Mouse (Mus musculus): ENCODE data around the gene Tubb2a. TPM values are rescaled to one million over a fixed set of nuclear protein-coding genes. Genes with fewer than 3 reads are reported as not detected.
"Not testable (repeated sequence)": the region's sequence is repeated elsewhere in the genome, so short reads cannot be mapped to it uniquely, and the experiment has no call there.

Tubb2a gene
- polyA plus RNA-seq, 1 experiment from 2014 or later = 162 TPM

- ATAC-seq = no peak
- no peaks in the 10 kb centered on the region for H3K27me3 ChIP-seq (replicated peaks; ENCODE audit: control insufficient read depth, insufficient read depth, low read length)
- peaks cover 4% of the 10 kb centered on the region; the same call in 1 of the 2 replicates for H3K4me1 ChIP-seq (ENCODE audit: control insufficient read depth, insufficient read depth, low read length)
- no peak overlapping the region for H3K4me3 ChIP-seq (ENCODE audit: low read length)
- no peaks in the 10 kb centered on the region for H3K36me3 ChIP-seq (ENCODE audit: control insufficient read depth, insufficient read depth, low read length)
- no peaks in the 10 kb centered on the region for H3K9me3 ChIP-seq (ENCODE audit: control insufficient read depth, low read length)
- no peak overlapping the region for H3K9ac ChIP-seq (ENCODE audit: low read depth, low read length)
- 63% methylated on average over 3 of the region's 3 CpGs for WGBS
- H3K27ac ChIP-seq (ENCODE audit: low read length) = no peak overlapping the region
- no peak overlapping the region for H3K4me2 ChIP-seq (ENCODE audit: low read depth, low read length)
Observed at GRCm38 (mm10) chr13:34079801-34080200, 2.0 kb upstream of the Tubb2a start.

- 41% methylated on average over 16 of the region's 16 CpGs for WGBS
- Histone ChIP-seq H3K27me3 (replicated peaks; ENCODE audit: control insufficient read depth, insufficient read depth, low read length) (no peaks in the 10 kb centered on the region), H3K9ac (ENCODE audit: low read depth, low read length) (0 out of 2 replicates have a peak overlapping the region, but pooled peaks have one; percentile 78), H3K4me1 (ENCODE audit: control insufficient read depth, insufficient read depth, low read length) (peaks cover 4% of the 10 kb centered on the region; the same call in 1 of the 2 replicates), H3K36me3 (ENCODE audit: control insufficient read depth, insufficient read depth, low read length) (no peaks in the 10 kb centered on the region), H3K4me2 (ENCODE audit: low read depth, low read length) (peak overlapping the region; percentile 85; the same call in 1 of the 2 replicates), H3K9me3 (ENCODE audit: control insufficient read depth, low read length) (no peaks in the 10 kb centered on the region), H3K4me3 (ENCODE audit: low read length) (no peak overlapping the region), H3K27ac (ENCODE audit: low read length) (no peak overlapping the region)
- ATAC-seq = 0 out of 2 replicates have a peak, but pooled peaks have one; percentile 4
Observed at GRCm38 (mm10) chr13:34078500-34079280, 883 bp upstream of the Tubb2a start.

DNA sequence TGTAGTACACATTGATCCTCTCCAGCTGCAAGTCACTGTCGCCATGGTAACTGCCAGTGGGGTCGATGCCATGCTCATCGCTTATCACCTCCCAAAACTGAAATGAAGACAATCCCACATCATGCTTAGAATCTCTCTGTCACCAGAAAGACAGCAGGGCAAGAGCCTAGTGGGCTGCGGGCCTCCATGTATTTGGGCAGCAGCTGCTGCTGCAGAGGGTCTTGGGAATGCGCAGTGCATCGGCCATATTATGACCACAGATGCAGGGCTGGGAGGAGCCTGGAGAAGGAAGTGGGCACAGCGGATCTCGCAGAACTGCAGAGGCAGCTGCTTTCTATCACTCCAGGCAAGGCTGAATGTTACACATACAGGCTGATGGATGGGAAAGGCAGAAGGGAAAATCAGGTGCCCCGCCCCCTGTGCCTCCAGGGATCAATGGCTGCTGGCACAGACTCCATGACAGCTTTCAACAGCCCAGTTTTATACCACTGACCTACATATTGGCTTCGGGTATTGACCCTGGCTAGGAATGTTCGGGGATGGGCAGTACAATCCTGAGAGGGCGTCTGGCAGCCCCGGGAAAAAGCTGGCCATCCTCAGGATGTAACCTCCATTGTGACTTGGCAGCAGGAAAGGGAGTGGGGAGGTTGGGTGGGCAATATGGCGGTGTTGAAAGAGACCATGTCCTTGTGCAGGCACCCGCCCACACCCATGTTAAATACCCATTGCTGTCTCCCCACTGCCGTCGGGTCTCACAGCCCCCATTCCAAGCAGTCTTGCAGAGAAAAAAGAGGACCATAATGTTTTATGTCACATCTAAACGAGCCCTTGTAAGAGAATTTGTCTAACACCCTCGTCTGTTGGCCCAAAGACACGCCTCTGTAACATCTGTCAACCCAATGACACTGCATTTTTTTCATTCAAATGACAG is 981 bp downstream of the Tubb2a start:
- ATAC-seq = peak; percentile 47
- Histone ChIP-seq H3K9ac (ENCODE audit: low read depth, low read length) (peak overlapping the region; percentile 78), H3K36me3 (ENCODE audit: control insufficient read depth, insufficient read depth, low read length) (no peaks in the 10 kb centered on the region), H3K4me1 (ENCODE audit: control insufficient read depth, insufficient read depth, low read length) (peaks cover 4% of the 10 kb centered on the region; the same call in 1 of the 2 replicates), H3K27me3 (replicated peaks; ENCODE audit: control insufficient read depth, insufficient read depth, low read length) (no peaks in the 10 kb centered on the region), H3K27ac (ENCODE audit: low read length) (peak overlapping the region; percentile 52), H3K4me3 (ENCODE audit: low read length) (peak overlapping the region; percentile 75), H3K4me2 (ENCODE audit: low read depth, low read length) (peak overlapping the region; percentile 85), H3K9me3 (ENCODE audit: control insufficient read depth, low read length) (no peaks in the 10 kb centered on the region)
- WGBS = 30% methylated on average over 20 of the region's 20 CpGs

DNA sequence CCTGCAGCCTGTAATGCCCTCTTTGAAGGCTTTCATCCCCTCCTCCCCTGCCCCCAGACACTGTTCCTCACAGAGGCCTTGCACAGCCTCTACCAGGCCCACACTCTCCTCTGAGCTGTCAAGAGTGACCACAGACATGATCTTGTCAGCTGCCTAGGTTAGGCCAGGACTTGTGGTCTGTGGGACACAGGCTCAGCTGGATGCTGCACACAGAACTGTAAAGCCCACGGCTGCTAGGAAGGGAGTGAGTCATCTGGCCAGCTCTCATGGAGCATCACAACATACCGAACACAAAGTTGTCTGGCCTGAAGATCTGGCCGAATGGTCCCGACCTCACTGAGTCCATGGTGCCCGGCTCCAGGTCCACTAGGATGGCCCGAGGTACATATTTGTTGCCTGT is 1.9 kb downstream of the Tubb2a start:
- not testable (repeated sequence) for H3K27ac ChIP-seq (ENCODE audit: low read length); ATAC-seq; H3K9ac ChIP-seq (ENCODE audit: low read depth, low read length); H3K36me3 ChIP-seq (ENCODE audit: control insufficient read depth, insufficient read depth, low read length); H3K4me3 ChIP-seq (ENCODE audit: low read length); H3K9me3 ChIP-seq (ENCODE audit: control insufficient read depth, low read length); H3K4me1 ChIP-seq (ENCODE audit: control insufficient read depth, insufficient read depth, low read length); H3K27me3 ChIP-seq (replicated peaks; ENCODE audit: control insufficient read depth, insufficient read depth, low read length)
- H3K4me2 ChIP-seq (ENCODE audit: low read depth, low read length) = 0 out of 2 replicates have a peak overlapping the region, but pooled peaks have one; percentile 85
- WGBS = 82% methylated on average over 6 of the region's 6 CpGs

- H3K27me3 ChIP-seq (replicated peaks; ENCODE audit: control insufficient read depth, insufficient read depth, low read length); ATAC-seq; H3K4me3 ChIP-seq (ENCODE audit: low read length); H3K9ac ChIP-seq (ENCODE audit: low read depth, low read length); H3K9me3 ChIP-seq (ENCODE audit: control insufficient read depth, low read length); H3K36me3 ChIP-seq (ENCODE audit: control insufficient read depth, insufficient read depth, low read length); H3K4me2 ChIP-seq (ENCODE audit: low read depth, low read length); H3K27ac ChIP-seq (ENCODE audit: low read length); H3K4me1 ChIP-seq (ENCODE audit: control insufficient read depth, insufficient read depth, low read length): not testable (repeated sequence)
- WGBS = 95% methylated on average over 9 of the region's 17 CpGs
Observed at GRCm38 (mm10) chr13:34074441-34074840, 3.4 kb downstream of the Tubb2a start.

- Histone ChIP-seq H3K4me2 (ENCODE audit: low read depth, low read length) (no peak overlapping the region), H3K9ac (ENCODE audit: low read depth, low read length) (no peak overlapping the region), H3K4me1 (ENCODE audit: control insufficient read depth, insufficient read depth, low read length) (peaks cover 4% of the 10 kb centered on the region; the same call in 1 of the 2 replicates), H3K36me3 (ENCODE audit: control insufficient read depth, insufficient read depth, low read length) (no peaks in the 10 kb centered on the region), H3K4me3 (ENCODE audit: low read length) (no peak overlapping the region), H3K27me3 (replicated peaks; ENCODE audit: control insufficient read depth, insufficient read depth, low read length) (no peaks in the 10 kb centered on the region), H3K9me3 (ENCODE audit: control insufficient read depth, low read length) (no peaks in the 10 kb centered on the region), H3K27ac (ENCODE audit: low read length) (no peak overlapping the region)
- ATAC-seq = no peak
- WGBS = 78% methylated on average over 3 of the region's 3 CpGs
Observed at GRCm38 (mm10) chr13:34072847-34073246, 5.0 kb downstream of the Tubb2a start.

GRCm38 (mm10) chr13:34071836-34072235 is 6.0 kb downstream of the Tubb2a start:
- WGBS = 90% methylated on average over 6 of the region's 6 CpGs
- peaks cover 4% of the 10 kb centered on the region; the same call in 1 of the 2 replicates for H3K4me1 ChIP-seq (ENCODE audit: control insufficient read depth, insufficient read depth, low read length)
- ATAC-seq = no peak
- no peaks in the 10 kb centered on the region for H3K36me3 ChIP-seq (ENCODE audit: control insufficient read depth, insufficient read depth, low read length)
- no peak overlapping the region for H3K9ac ChIP-seq (ENCODE audit: low read depth, low read length)
- H3K9me3 ChIP-seq (ENCODE audit: control insufficient read depth, low read length) = no peaks in the 10 kb centered on the region
- no peaks in the 10 kb centered on the region for H3K27me3 ChIP-seq (replicated peaks; ENCODE audit: control insufficient read depth, insufficient read depth, low read length)
- H3K4me2 ChIP-seq (ENCODE audit: low read depth, low read length) = no peak overlapping the region
- H3K4me3 ChIP-seq (ENCODE audit: low read length) = no peak overlapping the region
- H3K27ac ChIP-seq (ENCODE audit: low read length) = no peak overlapping the region

- H3K4me3 ChIP-seq (ENCODE audit: low read length) = no peak overlapping the region
- H3K27ac ChIP-seq (ENCODE audit: low read length) = no peak overlapping the region
- WGBS = 49% methylated on average over 4 of the region's 4 CpGs
- no peak overlapping the region for H3K9ac ChIP-seq (ENCODE audit: low read depth, low read length)
- H3K36me3 ChIP-seq (ENCODE audit: control insufficient read depth, insufficient read depth, low read length) = no peaks in the 10 kb centered on the region
- H3K4me2 ChIP-seq (ENCODE audit: low read depth, low read length) = no peak overlapping the region
- H3K4me1 ChIP-seq (ENCODE audit: control insufficient read depth, insufficient read depth, low read length) = no peaks in the 10 kb centered on the region
- no peaks in the 10 kb centered on the region for H3K9me3 ChIP-seq (ENCODE audit: control insufficient read depth, low read length)
- no peak for ATAC-seq
- no peaks in the 10 kb centered on the region for H3K27me3 ChIP-seq (replicated peaks; ENCODE audit: control insufficient read depth, insufficient read depth, low read length)
Observed at GRCm38 (mm10) chr13:34070296-34070695, 7.5 kb downstream of the Tubb2a start.

DNA sequence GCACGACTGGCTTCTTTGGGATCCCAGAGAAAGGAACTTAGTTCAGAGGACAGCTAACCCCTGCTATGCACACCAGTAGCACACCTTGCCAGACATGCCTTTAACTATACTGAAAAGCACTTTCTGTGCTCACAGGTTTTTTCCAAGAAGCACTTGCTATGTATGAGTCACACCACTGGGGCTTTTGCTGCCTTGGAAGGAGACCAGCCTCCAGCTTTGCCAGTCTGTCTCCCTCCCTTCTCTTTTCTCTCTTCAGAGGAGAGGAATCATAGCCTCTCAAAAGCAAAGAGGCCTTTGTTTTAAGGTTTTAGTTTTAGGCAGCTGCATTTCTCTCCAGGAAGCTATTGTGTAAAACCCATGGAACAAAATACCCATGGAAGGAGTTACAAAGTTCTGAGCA is 11.5 kb downstream of the Tubb2a start:
- Histone ChIP-seq H3K9ac (ENCODE audit: low read depth, low read length) (no peak overlapping the region), H3K4me3 (ENCODE audit: low read length) (no peak overlapping the region), H3K9me3 (ENCODE audit: control insufficient read depth, low read length) (no peaks in the 10 kb centered on the region), H3K27me3 (replicated peaks; ENCODE audit: control insufficient read depth, insufficient read depth, low read length) (no peaks in the 10 kb centered on the region), H3K4me1 (ENCODE audit: control insufficient read depth, insufficient read depth, low read length) (no peaks in the 10 kb centered on the region), H3K4me2 (ENCODE audit: low read depth, low read length) (no peak overlapping the region), H3K27ac (ENCODE audit: low read length) (no peak overlapping the region), H3K36me3 (ENCODE audit: control insufficient read depth, insufficient read depth, low read length) (no peaks in the 10 kb centered on the region)
- no peak for ATAC-seq
- WGBS = 64% methylated on average over 1 of the region's 1 CpGs

Measured in intestine, embryonic 16.5 days (tissue).